Mouse (Mus musculus) MEL (cell line): ENCODE measurements around the gene Naa38. TPM values are rescaled to one million over a fixed set of nuclear protein-coding genes. Genes with fewer than 3 reads are reported as not detected.
A peak's percentile ranks its signal among the peaks of the same experiment; 100 is the strongest.

Experiments used
- DNase-seq: peaks from one replicate; pipeline ENCODE4 v3.0.0; 2011; ENCODE audit warnings: low read depth, low spot score
- H3K27ac ChIP-seq: 2 replicates; pipeline ENCODE4 v1.5.1; 2012; ENCODE audit warnings: low read depth, mild to moderate bottlenecking, control low read depth, low read length, moderate library complexity; ENCODE audit not compliant: control insufficient read depth
- H3K27me3 ChIP-seq, 2 experiments: fragments of 150-350 bp in 1 of 2; sonication (generic) in 1 of 2; 2 replicates each; pipeline ENCODE4 v1.6.1; 2012; ENCODE audit warnings: low read length in 2 of 2, mild to moderate bottlenecking in 2 of 2, improper control_type of control experiment in 1 of 2, moderate library complexity in 1 of 2; ENCODE audit not compliant: insufficient read depth in 2 of 2, control insufficient read depth in 1 of 2
- H3K36me3 ChIP-seq, 2 experiments: 2 replicates each; pipeline ENCODE4 v1.6.1; 2012 to 2014; ENCODE audit warnings: low read length in 2 of 2, improper control_type of control experiment in 1 of 2, inconsistent platforms in 1 of 2, mild to moderate bottlenecking in 1 of 2; ENCODE audit not compliant: insufficient read depth in 2 of 2, control insufficient read depth in 1 of 2
- H3K4me1 ChIP-seq, 2 experiments: fragments of 150-350 bp in 1 of 2; sonication (generic) in 1 of 2; 2 replicates each; pipeline ENCODE4 v1.6.1; 2012; ENCODE audit warnings: low read length in 2 of 2, improper control_type of control experiment in 1 of 2, mild to moderate bottlenecking in 1 of 2; ENCODE audit not compliant: insufficient read depth in 2 of 2, control insufficient read depth in 1 of 2
- H3K4me3 ChIP-seq, 2 experiments: fragments of 150-350 bp in 1 of 2; sonication (generic) in 1 of 2; 2 replicates each; pipeline ENCODE4 v1.5.1; 2012; ENCODE audit warnings: low read depth in 2 of 2, low read length in 2 of 2, mild to moderate bottlenecking in 2 of 2, moderate library complexity in 2 of 2, control low read depth in 1 of 2, improper control_type of control experiment in 1 of 2; ENCODE audit not compliant: control insufficient read depth in 1 of 2, insufficient read depth in 1 of 2
- H3K79me2 ChIP-seq: 2 replicates; pipeline ENCODE4 v1.6.1; 2012; ENCODE audit warnings: mild to moderate bottlenecking, low read length, moderate library complexity; ENCODE audit not compliant: control insufficient read depth, poor library complexity, insufficient read depth
- H3K9ac ChIP-seq: 2 replicates; pipeline ENCODE4 v1.6.1; 2012; ENCODE audit warnings: low read depth, mild to moderate bottlenecking, control low read depth, low read length, moderate library complexity; ENCODE audit not compliant: control insufficient read depth, poor library complexity, severe bottlenecking
- H3K9me3 ChIP-seq: fragments of 150-350 bp; sonication (generic); replicated peaks from 2 replicates; pipeline ENCODE4 v1.6.1; 2012; ENCODE audit warnings: mild to moderate bottlenecking, low read length, improper control_type of control experiment, moderate library complexity; ENCODE audit not compliant: insufficient read depth
- BHLHE40 ChIP-seq: IDR thresholded peaks from 2 replicates; pipeline ENCODE4 v1.6.1; 2012; ENCODE audit warnings: low read depth, mild to moderate bottlenecking, inconsistent platforms, low read length, improper control_type of control experiment, borderline replicate concordance
- CTCF ChIP-seq, 3 experiments: IDR thresholded peaks in 2 of 3; conservative IDR thresholded peaks in 1 of 3; 2 replicates each; pipeline ENCODE4 v1.5.1; 2011 to 2012; ENCODE audit warnings: low read length in 3 of 3, low read depth in 2 of 3, mild to moderate bottlenecking in 2 of 3, improper control_type of control experiment in 1 of 3, inconsistent platforms in 1 of 3, mixed read lengths in 1 of 3, moderate library complexity in 1 of 3; ENCODE audit not compliant: control insufficient read depth in 1 of 3, insufficient read depth in 1 of 3, poor library complexity in 1 of 3, severe bottlenecking in 1 of 3
- GATA1 ChIP-seq: IDR thresholded peaks from 2 replicates; pipeline ENCODE4 v1.6.1; 2011; ENCODE audit warnings: low read depth, low read length, improper control_type of control experiment
- HCFC1 ChIP-seq: IDR thresholded peaks from 2 replicates; pipeline ENCODE4 v1.6.1; 2012; ENCODE audit warnings: low read depth, mild to moderate bottlenecking, inconsistent platforms, low read length, improper control_type of control experiment, moderate library complexity
- JUND ChIP-seq: IDR thresholded peaks from 2 replicates; pipeline ENCODE4 v1.6.1; 2011; ENCODE audit warnings: low read depth, mild to moderate bottlenecking, improper control_type of control experiment, low read length
- MAFK ChIP-seq: IDR thresholded peaks from 2 replicates; pipeline ENCODE4 v1.6.1; 2011; ENCODE audit warnings: low read depth, mild to moderate bottlenecking, low read length, improper control_type of control experiment, borderline replicate concordance
- MAX ChIP-seq: IDR thresholded peaks from 2 replicates; pipeline ENCODE4 v1.6.1; 2011; ENCODE audit warnings: low read length, improper control_type of control experiment
- MXI1 ChIP-seq: IDR thresholded peaks from 2 replicates; pipeline ENCODE4 v1.6.1; 2011; ENCODE audit warnings: mild to moderate bottlenecking, low read depth, low read length, improper control_type of control experiment
- MYC ChIP-seq: IDR thresholded peaks from 2 replicates; pipeline ENCODE4 v1.6.1; 2011; ENCODE audit warnings: low read depth, mild to moderate bottlenecking, low read length, improper control_type of control experiment, moderate library complexity
- NELFE ChIP-seq: IDR thresholded peaks from 2 replicates; pipeline ENCODE4 v1.6.1; 2011; ENCODE audit warnings: low read depth, low read length, improper control_type of control experiment
- POLR2A ChIP-seq, 2 experiments: IDR thresholded peaks; 2 replicates each; pipeline ENCODE4 v1.6.1; 2011 to 2012; ENCODE audit warnings: low read length in 2 of 2, mild to moderate bottlenecking in 2 of 2, control low read depth in 1 of 2, improper control_type of control experiment in 1 of 2, low read depth in 1 of 2, moderate library complexity in 1 of 2; ENCODE audit not compliant: control insufficient read depth in 1 of 2, insufficient read depth in 1 of 2, poor library complexity in 1 of 2
- SMC3 ChIP-seq: IDR thresholded peaks from 2 replicates; pipeline ENCODE4 v1.6.1; 2011; ENCODE audit warnings: low read depth, low read length, improper control_type of control experiment
- TCF12 ChIP-seq: IDR thresholded peaks from 2 replicates; pipeline ENCODE4 v1.6.1; 2014; ENCODE audit warnings: low read depth, mild to moderate bottlenecking, inconsistent platforms, low read length, improper control_type of control experiment, moderate library complexity
- ZNF384 ChIP-seq: IDR thresholded peaks from 2 replicates; pipeline ENCODE4 v1.6.1; 2012; ENCODE audit warnings: low read depth, mild to moderate bottlenecking, inconsistent platforms, low read length, improper control_type of control experiment
- polyA plus RNA-seq, 2 experiments: library from polyadenylated mRNA; stranded (reverse) in 1 of 2; unstranded in 1 of 2; fragments of >175 nt in 1 of 2; fragments of >200 nt in 1 of 2; gene quantifications; 2 replicates each; pipeline versions ENCODE4 v1.2.1 to v1.2.4; 2012; ENCODE audit warnings: low replicate concordance in 2 of 2, low read depth in 1 of 2; ENCODE audit not compliant: insufficient read length in 2 of 2, insufficient read depth in 1 of 2, missing spikeins in 1 of 2
- total RNA-seq: library from RNA; depleted of rRNA; stranded (reverse); fragments of 300-350 nt; gene quantifications from 2 replicates; pipeline ENCODE4 v1.2.3, GENCODE M21; 2012

Naa38 gene
- total and polyA plus RNA-seq, 3 experiments: 173 to 190 TPM; not detected in 1

GRCm38 (mm10) chr11:69388680-69389079 is 6.6 kb upstream of the Naa38 start:
- no peaks in the 10 kb centered on the region for H3K27me3 ChIP-seq
- H3K4me1 ChIP-seq: no peaks in the 10 kb centered on the region
- no peak overlapping the region for H3K9ac ChIP-seq
- TF ChIP-seq MAX (no peak), GATA1 (no peak), CTCF (IDR thresholded peaks at IDR 0.05 in 2 of 3, conservative IDR thresholded peaks at IDR 0.05 in 1 of 3; ENCODE audit: control insufficient read depth in 1 of 3, insufficient read depth in 1 of 3, low read depth in 2 of 3, low read length in 3 of 3, poor library complexity in 1 of 3, severe bottlenecking in 1 of 3) (peak in 1 of 3 experiments; percentile 16; a peak in 2 of 6 replicates), HCFC1 (no peak), ZNF384 (peak; percentile 84), SMC3 (peak; percentile 19; the same call in 1 of the 2 replicates), BHLHE40 (no peak), MXI1 (no peak), NELFE (no peak), JUND (no peak), TCF12 (no peak), MAFK (no peak)
- no peak overlapping the region for H3K27ac ChIP-seq
- no peak for DNase-seq
- H3K9me3 ChIP-seq: no peaks in the 10 kb centered on the region
- no peak overlapping the region for H3K4me3 ChIP-seq
- no peaks in the 10 kb centered on the region for H3K79me2 ChIP-seq
- no peaks in the 10 kb centered on the region; a peak in 1 of 4 replicates for H3K36me3 ChIP-seq

GRCm38 (mm10) chr11:69389531-69390399 is 5.5 kb upstream of the Naa38 start:
- H3K79me2 ChIP-seq: peaks cover 5% of the 10 kb centered on the region
- H3K36me3 ChIP-seq: no peaks in the 10 kb centered on the region; a peak in 1 of 4 replicates
- no peaks in the 10 kb centered on the region for H3K27me3 ChIP-seq
- H3K4me3 ChIP-seq: no peak overlapping the region
- no peak for DNase-seq
- H3K27ac ChIP-seq: no peak overlapping the region
- no peaks in the 10 kb centered on the region for H3K9me3 ChIP-seq
- H3K4me1 ChIP-seq: no peaks in the 10 kb centered on the region
- TF ChIP-seq MYC (no peak), POLR2A (IDR thresholded peaks at IDR 0.05; ENCODE audit: control insufficient read depth in 1 of 2, insufficient read depth in 1 of 2, low read depth in 1 of 2, low read length in 2 of 2, poor library complexity in 1 of 2) (0 out of 4 replicates have a peak, but pooled peaks of 1 of the 2 experiments have one; percentile 6)
- no peak overlapping the region for H3K9ac ChIP-seq
